Mouse (Mus musculus) left cerebral cortex, postnatal 36 days (tissue): ENCODE results near the gene Fbxo24. TPM values are rescaled to one million over a fixed set of nuclear protein-coding genes. Genes with fewer than 3 reads are reported as not detected.
A peak's percentile ranks its signal among the peaks of the same experiment; 100 is the strongest.
"Not testable (repeated sequence)": the region's sequence is repeated elsewhere in the genome, so short reads cannot be mapped to it uniquely, and the experiment has no call there.

Experiments
- DNase-seq, 2 experiments: peaks; one replicate each; pipeline ENCODE4 v3.0.0; 2021 to 2022; ENCODE audit warnings: low spot score in 2 of 2, mixed read lengths in 1 of 2
- intact Hi-C: fragments of 180-260 bp; cut with DNase I; formaldehyde crosslinking; loops from one replicate; pipeline ENCODE4 v1.15.1; 2025
- total RNA-seq, 2 experiments: library from RNA; stranded (reverse); gene quantifications; 2 replicates each; pipeline ENCODE4 v1.2.3; 2021

Fbxo24 gene
- total RNA-seq, 2 experiments from 2014 or later: 0.20 to 0.25 TPM

DNA sequence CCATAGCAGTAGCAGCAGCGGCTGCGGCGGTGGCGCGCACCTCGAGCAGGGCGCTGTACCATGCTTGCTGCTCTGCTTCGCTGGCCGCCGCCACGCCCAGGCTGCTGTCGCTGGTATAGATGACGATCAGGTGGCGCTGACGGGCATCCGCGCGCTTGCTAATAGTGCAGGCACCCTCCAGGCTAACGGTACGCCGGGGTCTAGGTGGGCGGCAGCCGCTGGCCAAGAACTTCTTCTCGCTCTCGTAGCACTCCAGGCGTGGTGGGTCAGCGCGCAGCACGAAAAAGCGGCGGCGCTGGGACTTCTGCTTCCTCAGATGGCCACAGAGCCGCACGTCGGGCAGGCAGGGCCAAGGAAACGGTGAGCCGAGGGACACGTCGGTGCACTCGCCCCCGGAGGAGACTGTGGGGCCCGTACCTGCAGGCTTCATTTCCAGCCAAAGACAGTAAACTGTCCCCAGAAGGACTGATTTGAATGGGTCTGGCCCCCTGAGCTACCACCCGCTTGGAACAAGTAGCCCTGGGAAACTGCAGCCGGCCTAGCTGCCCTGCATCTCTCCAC lies 16.4 kb upstream of the Fbxo24 start:
- DNase-seq: no peak
- intact Hi-C loops: no loop called here

- intact Hi-C loops: no loop called here
- DNase-seq: no peak
Measured at GRCm38 (mm10) chr5:137644484-137644883, 15.7 kb upstream of the Fbxo24 start.

GRCm38 (mm10) chr5:137642886-137643285 lies 14.1 kb upstream of the Fbxo24 start:
- intact Hi-C loops: no loop called here
- DNase-seq: no peak

- no peak for DNase-seq
- intact Hi-C loops: no loop called here
Measured at GRCm38 (mm10) chr5:137641054-137641453, 12.3 kb upstream of the Fbxo24 start, which contains the start of gene Sap25. TSS of gene Sap25 (plus strand) at chr5:137641334.

DNA sequence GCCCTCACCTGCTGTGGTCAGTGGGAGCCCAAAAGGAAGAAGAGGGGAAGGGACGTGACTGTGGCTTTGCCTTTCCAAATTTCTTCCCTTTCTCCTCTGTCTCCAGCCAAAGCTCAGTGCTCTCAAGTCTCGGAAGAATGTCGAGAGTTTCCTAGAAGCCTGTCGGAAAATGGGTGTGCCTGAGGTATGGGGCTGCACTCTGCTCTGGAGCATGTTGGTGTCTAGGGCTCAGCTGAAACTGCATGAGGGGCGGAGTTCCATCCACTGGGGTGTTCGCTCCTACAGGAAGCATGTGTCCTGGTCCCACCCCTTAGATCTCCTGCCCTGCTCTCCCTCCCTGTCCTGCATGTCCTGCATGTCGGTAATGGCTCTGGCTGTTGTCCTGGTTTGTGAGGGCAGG lies 10.7 kb upstream of the Fbxo24 start:
- intact Hi-C loops: no loop called here
- no peak for DNase-seq

DNA sequence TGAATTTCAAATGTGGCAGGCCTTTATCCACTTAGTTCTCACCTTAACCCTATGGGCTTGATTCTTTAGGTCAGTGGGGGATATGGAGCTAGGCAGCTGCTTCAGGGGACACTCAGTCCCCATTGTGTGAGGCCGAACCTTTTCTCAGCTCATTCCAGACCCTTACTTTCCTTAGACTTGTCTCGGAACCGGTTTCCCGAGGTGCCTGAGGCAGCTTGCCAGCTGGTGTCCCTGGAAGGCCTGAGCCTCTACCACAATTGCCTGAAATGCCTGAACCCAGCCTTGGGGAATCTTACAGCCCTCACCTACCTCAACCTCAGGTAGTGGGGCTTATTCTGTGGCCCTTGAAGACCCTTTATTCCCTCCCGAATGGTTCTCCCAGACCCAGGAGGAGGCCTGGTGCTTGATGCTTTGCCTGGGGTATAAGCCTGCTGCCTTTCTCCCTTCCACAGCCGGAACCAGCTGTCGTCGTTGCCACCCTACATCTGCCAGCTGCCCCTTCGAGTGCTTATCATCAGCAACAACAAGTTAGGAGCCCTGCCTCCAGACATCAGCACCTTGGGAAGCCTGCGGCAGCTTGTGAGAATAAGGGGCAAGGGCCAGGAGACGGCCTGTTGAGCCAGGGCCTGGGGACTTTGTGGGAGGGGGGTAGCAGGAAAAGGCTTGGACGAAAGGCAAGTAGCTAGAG lies 4.7 kb upstream of the Fbxo24 start:
- no peak for DNase-seq
- intact Hi-C loops: no loop called here

- no peak for DNase-seq
- intact Hi-C loops: no loop called here
Measured at GRCm38 (mm10) chr5:137631591-137631990, 2.8 kb upstream of the Fbxo24 start.

DNA sequence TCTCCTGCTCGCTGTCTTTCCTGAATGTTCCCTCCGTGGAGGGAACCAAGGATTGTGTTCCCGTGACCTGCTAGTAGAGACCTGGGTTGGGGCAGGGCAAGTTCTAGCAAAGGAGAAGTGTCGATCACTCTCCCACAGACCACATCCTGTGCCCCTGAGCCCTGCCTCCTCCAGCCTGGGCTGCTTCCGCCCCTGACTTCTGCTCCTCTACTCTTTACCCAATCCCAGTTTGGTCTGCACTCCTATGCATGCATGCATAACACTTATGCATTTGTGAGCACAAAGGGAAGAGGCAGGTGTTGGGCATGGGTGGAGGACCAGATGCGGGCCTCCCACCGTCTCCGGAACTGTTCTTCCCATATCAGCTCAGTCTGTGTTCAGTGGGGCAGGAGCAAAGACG lies 2.4 kb upstream of the Fbxo24 start:
- peak in 1 of 2 experiments; percentile 46 for DNase-seq
- intact Hi-C loops: no loop called here

- intact Hi-C loops: no loop called here
Measured at GRCm38 (mm10) chr5:137630602-137631001, 1.8 kb upstream of the Fbxo24 start.

GRCm38 (mm10) chr5:137629906-137630545 lies 1.2 kb upstream of the Fbxo24 start:
- DNase-seq: no peak
- intact Hi-C loops: loop anchor here (5.0 kb wide), 1 partner anchor 43 kb away; no protein-coding TSS in a partner anchor

More at GRCm38 (mm10) chr5:137630602-137631001, 1.8 kb upstream of the Fbxo24 start:
- DNase-seq: no peak

- intact Hi-C loops: loop anchor here (5.0 kb wide), 1 partner anchor 42 kb away; no protein-coding TSS in a partner anchor
- no peak for DNase-seq
Measured at GRCm38 (mm10) chr5:137629306-137629721, 512 bp upstream of the Fbxo24 start.

DNA sequence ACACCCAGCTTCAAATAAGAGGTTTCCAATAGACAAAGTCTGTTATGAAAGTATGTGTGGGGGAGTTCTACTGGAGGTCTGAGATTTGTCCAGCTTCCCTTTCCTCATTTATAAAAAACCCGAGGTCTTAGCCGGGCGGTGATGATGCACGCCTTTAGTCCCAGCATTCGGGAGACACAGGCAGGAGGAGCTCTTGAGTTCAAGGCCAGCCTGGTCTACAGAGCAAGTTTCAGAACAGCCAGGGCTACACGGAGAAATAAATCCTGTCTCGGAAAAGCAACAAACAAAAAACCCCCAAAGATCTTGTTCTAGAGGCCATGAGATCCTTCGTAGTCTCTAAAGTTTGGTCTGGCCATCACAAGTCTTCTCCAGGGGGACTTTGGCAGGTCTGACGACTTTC lies 811 bp downstream of the Fbxo24 start:
- no peak for DNase-seq
- intact Hi-C loops: loop anchor here (5.0 kb wide), 1 partner anchor 41 kb away; no protein-coding TSS in a partner anchor

DNA sequence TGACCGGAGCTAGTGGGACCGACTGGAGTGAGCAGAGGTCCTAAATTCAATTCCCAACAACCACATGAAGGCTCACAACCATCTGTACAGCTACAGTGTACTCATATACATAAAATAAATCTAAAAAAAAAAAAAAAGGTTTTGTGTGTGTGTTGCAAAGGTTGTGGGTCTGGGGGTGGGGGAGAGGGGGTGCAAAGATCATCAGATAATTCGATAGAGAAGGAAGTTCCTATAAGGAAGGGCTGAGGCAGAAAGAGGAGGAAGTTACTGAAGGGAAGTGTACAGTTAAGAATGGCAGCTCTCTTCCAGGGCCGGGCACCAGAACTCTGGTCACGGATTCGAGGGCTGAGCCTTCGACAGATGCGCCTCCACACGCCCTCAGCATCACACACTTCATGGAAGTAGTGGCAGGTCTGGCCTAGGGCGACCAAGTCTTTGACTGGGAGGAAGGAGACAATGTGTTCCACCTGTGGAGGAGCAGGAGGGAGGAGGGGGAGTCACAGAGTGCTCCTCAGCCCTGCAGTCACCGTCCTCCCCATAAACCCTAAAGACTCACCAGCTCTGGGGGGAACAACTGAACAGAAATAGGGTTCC lies 4.8 kb downstream of the Fbxo24 start:
- intact Hi-C loops: no loop called here
- no peak for DNase-seq

DNA sequence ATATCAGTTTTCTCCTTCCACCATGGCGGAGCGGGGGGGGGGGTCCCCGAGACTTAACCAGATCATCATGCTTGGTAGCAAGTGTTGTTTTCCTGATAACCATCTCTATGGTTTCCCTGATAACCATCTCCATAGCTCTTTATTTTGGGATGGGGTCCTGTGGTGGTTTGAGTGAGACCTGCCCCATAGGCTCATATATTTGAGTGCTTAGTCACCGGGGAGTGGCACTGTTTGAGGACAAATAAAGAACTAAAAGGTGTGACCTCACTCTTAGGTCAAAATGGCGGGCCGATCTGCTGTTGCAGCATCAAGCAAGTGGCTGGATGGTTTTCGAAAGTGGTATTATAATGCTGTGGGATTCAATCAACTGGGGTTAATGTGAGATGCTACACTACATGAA lies 13.5 kb downstream of the Fbxo24 start:
- intact Hi-C loops: no loop called here
- no peak for DNase-seq

GRCm38 (mm10) chr5:137614921-137615320 lies 13.9 kb downstream of the Fbxo24 start:
- DNase-seq, intact Hi-C loops: not testable (repeated sequence)

- no peak for DNase-seq
- intact Hi-C loops: no loop called here
Measured at GRCm38 (mm10) chr5:137613550-137613949, 15.3 kb downstream of the Fbxo24 start, which contains the start of gene Pcolce. TSS of gene Pcolce (minus strand) at chr5:137613784.

- intact Hi-C loops: no loop called here
Measured at GRCm38 (mm10) chr5:137613076-137613475, 15.7 kb downstream of the Fbxo24 start.

DNA sequence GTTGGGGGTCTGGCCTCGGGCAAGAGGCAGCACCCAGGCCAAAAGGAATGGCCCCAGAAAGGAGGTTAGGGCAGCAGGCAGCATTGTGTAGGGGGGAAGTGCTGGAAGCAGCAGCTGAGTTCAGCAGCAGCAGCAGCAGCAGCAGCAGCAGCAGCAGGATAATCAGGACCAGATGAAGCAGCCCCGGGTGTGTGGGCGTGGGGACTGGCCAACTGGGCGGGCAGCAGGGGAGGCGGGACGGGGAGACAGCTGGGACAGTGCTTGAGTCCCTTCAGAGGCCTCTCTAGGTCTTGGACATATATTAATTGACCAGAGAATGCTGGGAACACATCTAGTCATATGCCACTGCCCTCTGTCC lies 17.6 kb downstream of the Fbxo24 start:
- no peak for DNase-seq
- intact Hi-C loops: no loop called here

More at GRCm38 (mm10) chr5:137613076-137613475, 15.7 kb downstream of the Fbxo24 start:
- no peak for DNase-seq

DNA sequence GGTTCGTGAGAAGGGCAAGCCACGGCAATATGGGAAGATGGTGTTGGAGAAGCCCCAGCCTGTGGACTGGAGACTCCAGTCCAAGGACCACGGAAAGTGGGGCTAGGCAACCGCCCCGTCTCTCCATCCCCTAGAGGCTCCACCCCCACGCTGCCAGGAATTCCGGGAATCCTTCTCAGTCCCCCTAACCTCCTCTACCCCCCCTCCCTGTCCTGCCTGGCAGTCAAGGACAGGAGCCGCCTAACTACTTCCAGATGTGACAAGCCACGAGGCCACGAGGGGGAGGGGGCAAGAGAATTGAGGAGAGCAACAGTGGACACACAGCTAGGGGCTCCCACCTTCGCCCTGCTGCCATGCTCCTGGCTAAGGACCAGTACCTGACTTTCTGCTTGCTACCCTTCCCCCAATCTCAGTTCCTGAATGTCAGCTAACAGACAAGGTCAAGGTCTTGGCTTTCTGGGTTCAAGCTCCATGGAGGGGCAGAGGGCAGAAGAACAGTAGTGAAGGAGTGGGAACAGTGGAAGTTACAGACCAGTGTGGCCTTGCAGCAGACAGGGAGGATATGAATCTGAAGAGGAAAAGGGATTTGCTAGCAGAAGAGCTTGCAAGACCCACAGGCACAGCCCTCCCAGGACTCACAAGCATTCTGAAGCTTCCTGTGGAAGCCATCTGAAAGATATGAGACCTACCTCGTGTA lies 18.1 kb downstream of the Fbxo24 start:
- no peak for DNase-seq

GRCm38 (mm10) chr5:137610056-137610455 lies 18.7 kb downstream of the Fbxo24 start:
- no peak for DNase-seq
- intact Hi-C loops: no loop called here

More for the DNA sequence above, 18.1 kb downstream of the Fbxo24 start:
- intact Hi-C loops: no loop called here
